Mouse (Mus musculus) right cerebral cortex, postnatal 4 days (tissue): ENCODE results near the gene Hoxb7.

Experiments used
- DNase-seq: peaks from one replicate; pipeline ENCODE4 v3.0.0-alpha.2; 2022

The Hoxb7 gene

GRCm38 (mm10) chr11:96285771-96286738, at the start of gene Hoxb7:
Gene Hoxb7 (plus strand): TSS chr11:96286623.
- no peak for DNase-seq

GRCm38 (mm10) chr11:96240211-96240610, 46.2 kb upstream of the Hoxb7 start:
- peak; percentile 56 for DNase-seq

- no peak for DNase-seq
Observed at GRCm38 (mm10) chr11:96250901-96251300, 35.5 kb upstream of the Hoxb7 start.

GRCm38 (mm10) chr11:96251480-96252031, 34.9 kb upstream of the Hoxb7 start:
- no peak for DNase-seq

- DNase-seq: no peak
Observed at GRCm38 (mm10) chr11:96252541-96253120, 33.8 kb upstream of the Hoxb7 start.

- no peak for DNase-seq
Observed at GRCm38 (mm10) chr11:96254221-96254620, 32.2 kb upstream of the Hoxb7 start.

GRCm38 (mm10) chr11:96255111-96255995, 31.1 kb upstream of the Hoxb7 start:
- no peak for DNase-seq

GRCm38 (mm10) chr11:96255996-96256445, 30.4 kb upstream of the Hoxb7 start:
- DNase-seq: no peak

- no peak for DNase-seq
Observed at GRCm38 (mm10) chr11:96257141-96257540, 29.3 kb upstream of the Hoxb7 start.

GRCm38 (mm10) chr11:96259038-96259437, 27.4 kb upstream of the Hoxb7 start:
- no peak for DNase-seq

- DNase-seq: no peak
Observed at GRCm38 (mm10) chr11:96259511-96259910, 26.9 kb upstream of the Hoxb7 start.

- DNase-seq: no peak
Observed at GRCm38 (mm10) chr11:96260310-96260970, 26.0 kb upstream of the Hoxb7 start.

- peak; percentile 63 for DNase-seq
Observed at GRCm38 (mm10) chr11:96261323-96261890, 25.0 kb upstream of the Hoxb7 start.

- DNase-seq: no peak
Observed at GRCm38 (mm10) chr11:96262262-96262830, 24.1 kb upstream of the Hoxb7 start.

- DNase-seq: no peak
Observed at GRCm38 (mm10) chr11:96263636-96264389, 22.6 kb upstream of the Hoxb7 start.

GRCm38 (mm10) chr11:96264390-96265020, 21.9 kb upstream of the Hoxb7 start:
- no peak for DNase-seq

- no peak for DNase-seq
Observed at GRCm38 (mm10) chr11:96265954-96266353, 20.5 kb upstream of the Hoxb7 start.

GRCm38 (mm10) chr11:96267021-96267920, 19.2 kb upstream of the Hoxb7 start:
- DNase-seq: no peak
